In genomic region chr5:76902131-76902530, GRCm38 (mm10) we compare ENCODE assay signal across 36 mouse cellular contexts.
"Had no signal": no experiment of that assay in that cellular context is flagged by ENCODE, and none has a peak within 500 bp of the region (broad histone marks: within the 10 kb centered on the region; RNA-seq: fewer than 3 reads in every experiment).

No protein-coding gene starts in this region.

- H3K36me3 ChIP-seq: hindbrain, embryonic 15.5 days; intestine, embryonic 15.5 days had no signal

- H3K4me3 ChIP-seq: heart, adult 2 months; heart, embryonic 10.5 days; heart, embryonic 13.5 days; heart, embryonic 15.5 days; hindbrain, embryonic 10.5 days; hindbrain, embryonic 12.5 days; hindbrain, embryonic 13.5 days; hindbrain, embryonic 15.5 days; intestine, embryonic 15.5 days; kidney, embryonic 15.5 days; layer of hippocampus, adult 2 months had no signal

- H3K27ac ChIP-seq: heart, adult 2 months; heart, embryonic 10.5 days; heart, embryonic 13.5 days; heart, embryonic 15.5 days; hindbrain, embryonic 10.5 days; hindbrain, embryonic 12.5 days; hindbrain, embryonic 13.5 days; hindbrain, embryonic 14.5 days; hindbrain, embryonic 15.5 days; hindbrain, postnatal 0 days; intestine, embryonic 15.5 days; kidney, embryonic 15.5 days; kidney, postnatal 0 days; layer of hippocampus, adult 2 months had no signal

- DNase-seq: heart, adult 18-20 months; heart, adult 2 months; heart, postnatal 10 days; heart, postnatal 14 days; heart, postnatal 36 days; heart, postnatal 4 days; kidney, adult 11 months; kidney, adult 18-20 months; kidney, adult 2 months; kidney, adult 8-10 months; kidney, adult 9 months; kidney, postnatal 10 days; kidney, postnatal 14 days; kidney, postnatal 25 days; kidney, postnatal 36 days; kidney, postnatal 4 days; layer of hippocampus, adult 9-11 months; layer of hippocampus, postnatal 36 days had no signal

- H3K4me2 ChIP-seq: heart, embryonic 11.5 days; heart, embryonic 13.5 days; heart, embryonic 15.5 days; hindbrain, embryonic 12.5 days; hindbrain, embryonic 13.5 days; hindbrain, embryonic 14.5 days; hindbrain, embryonic 15.5 days; intestine, embryonic 15.5 days; kidney, embryonic 15.5 days had no signal

- H3K27me3 ChIP-seq: heart, embryonic 13.5 days; heart, embryonic 15.5 days; hindbrain, embryonic 12.5 days; hindbrain, embryonic 13.5 days; hindbrain, embryonic 15.5 days; intestine, embryonic 15.5 days; kidney, embryonic 15.5 days had no signal

- H3K9me3 ChIP-seq: heart, embryonic 10.5 days; heart, embryonic 13.5 days; heart, embryonic 15.5 days; hindbrain, embryonic 10.5 days; hindbrain, embryonic 12.5 days; hindbrain, embryonic 13.5 days; hindbrain, embryonic 15.5 days; intestine, embryonic 15.5 days; kidney, embryonic 15.5 days had no signal

- H3K9ac ChIP-seq: heart, embryonic 13.5 days; heart, embryonic 15.5 days; hindbrain, embryonic 12.5 days; hindbrain, embryonic 13.5 days; hindbrain, embryonic 14.5 days; hindbrain, embryonic 15.5 days; intestine, embryonic 15.5 days; kidney, embryonic 15.5 days had no signal

- ATAC-seq: hindbrain, embryonic 16.5 days; hindbrain, postnatal 0 days; inflammation-experienced regulatory T-cells, adult 6 months; intestine, embryonic 15.5 days; intestine, embryonic 16.5 days; intestine, postnatal 0 days had no signal
